Mouse (Mus musculus) G1E (cell line): ENCODE data around the gene Cdhr4. TPM values are rescaled to one million over a fixed set of nuclear protein-coding genes. Genes with fewer than 3 reads are reported as not detected.

Experiments used
- ATAC-seq: 2 replicates; pipeline ENCODE4 v1.8.0; 2016; ENCODE audit warnings: mild to moderate bottlenecking; ENCODE audit not compliant: insufficient number of reproducible peaks, poor library complexity, low FRiP score, severe bottlenecking; ENCODE audit errors: extremely low read depth
- DNase-seq: peaks from one replicate; pipeline ENCODE4 v3.0.0; 2012; ENCODE audit warnings: low spot score
- H3K27me3 ChIP-seq: 2 replicates; pipeline ENCODE4 v1.6.1; 2012; ENCODE audit warnings: mild to moderate bottlenecking, low read length, inconsistent platforms; ENCODE audit not compliant: insufficient read depth
- H3K36me3 ChIP-seq: replicated peaks from 2 replicates; pipeline ENCODE3; 2012; ENCODE audit warnings: mild to moderate bottlenecking, inconsistent platforms
- H3K4me1 ChIP-seq: 2 replicates; pipeline ENCODE4 v1.6.1; 2012; ENCODE audit warnings: low read depth, low read length, inconsistent platforms, mixed read lengths; ENCODE audit not compliant: insufficient read depth
- H3K4me3 ChIP-seq: 2 replicates; pipeline ENCODE4 v1.5.1; 2012; ENCODE audit warnings: low read depth, mild to moderate bottlenecking, inconsistent platforms, low read length, moderate library complexity, mixed read lengths
- H3K9me3 ChIP-seq: replicated peaks from 2 replicates; pipeline ENCODE4 v1.6.1; 2012; ENCODE audit warnings: inconsistent platforms
- CTCF ChIP-seq: IDR thresholded peaks from 2 replicates; pipeline ENCODE4 v1.5.1; 2012; ENCODE audit warnings: low read depth, low read length, inconsistent platforms, mixed read lengths
- GATA1 ChIP-seq: IDR thresholded peaks from 2 replicates; pipeline ENCODE4 v1.6.1; 2012; ENCODE audit warnings: borderline replicate concordance, low read length, inconsistent platforms, mixed read lengths
- GATA2 ChIP-seq: IDR thresholded peaks from 2 replicates; pipeline ENCODE4 v1.6.1; 2012; ENCODE audit warnings: low read depth, low read length, inconsistent platforms, borderline replicate concordance
- POLR2AphosphoS5 ChIP-seq: IDR thresholded peaks from 2 replicates; pipeline ENCODE4 v1.6.1; 2012; ENCODE audit warnings: low read depth, low read length, inconsistent platforms; ENCODE audit not compliant: insufficient replicate concordance
- TAL1 ChIP-seq: conservative IDR thresholded peaks from 2 replicates; pipeline ENCODE4 v1.6.1; 2012; ENCODE audit warnings: low read depth, low read length, inconsistent platforms, mixed read lengths
- polyA plus RNA-seq: library from polyadenylated mRNA; stranded (reverse); fragments of >175 nt; gene quantifications from 2 replicates; pipeline ENCODE4 v1.2.3, GENCODE M21; 2012
- total RNA-seq, 2 experiments: library from RNA; stranded (forward) in 1 of 2; stranded (reverse) in 1 of 2; fragments of 200-1000 nt in 1 of 2; fragments of >200 nt in 1 of 2; fragmentation: Nextera tagmentation in 1 of 2; gene quantifications; 2 replicates each; pipeline ENCODE4 v1.2.3; 2014 to 2017

The Cdhr4 gene
- total and polyA plus RNA-seq, 3 experiments = 0.57 to 8.4 (median 4.0) TPM

DNA sequence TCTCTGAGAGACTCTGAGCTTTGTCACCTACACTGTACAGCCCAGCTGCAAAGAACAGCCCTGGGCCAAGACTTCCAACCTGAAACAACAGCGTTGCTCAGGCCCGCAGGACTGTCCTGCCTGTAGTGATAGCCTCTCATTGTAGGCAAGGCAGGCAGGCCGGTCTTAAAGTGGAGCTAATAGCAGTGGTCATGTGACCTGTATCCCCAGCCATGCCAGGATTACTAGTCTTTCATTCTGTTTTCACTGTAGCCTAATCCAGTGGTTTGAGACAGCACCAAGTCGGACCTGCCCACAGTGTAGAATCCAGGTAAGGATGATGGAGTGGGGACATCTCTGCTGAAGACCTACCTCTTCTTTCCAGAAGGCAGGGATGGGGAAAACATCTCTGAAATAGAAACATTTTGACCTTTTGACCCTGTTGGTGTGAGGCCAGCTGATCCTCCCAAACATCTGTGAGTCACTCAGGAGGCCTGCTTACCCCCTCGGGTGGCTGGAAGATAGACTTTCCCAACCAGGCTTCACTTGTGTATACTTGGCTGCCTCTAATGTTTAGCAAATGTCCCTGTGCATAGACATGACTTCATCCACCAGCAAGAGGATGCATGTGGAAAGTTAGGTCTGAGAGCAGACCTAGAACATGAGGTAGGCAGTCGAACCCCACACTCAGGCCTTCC, 36.5 kb upstream of the Cdhr4 start:
- no peak for TF ChIP-seq GATA1
- no peak for TF ChIP-seq CTCF
- no peak for TF ChIP-seq TAL1
- TF ChIP-seq GATA2 = no peak
- no peak for TF ChIP-seq POLR2AphosphoS5
- no peak overlapping the region for H3K4me3 ChIP-seq
- no peaks in the 10 kb centered on the region for H3K9me3 ChIP-seq
- ATAC-seq (no peak), DNase-seq (no peak)
- peaks cover 19% of the 10 kb centered on the region for H3K4me1 ChIP-seq
- no peaks in the 10 kb centered on the region for H3K27me3 ChIP-seq
- H3K36me3 ChIP-seq = peaks cover 84% of the 10 kb centered on the region

GRCm38 (mm10) chr9:107957141-107957540, 35.2 kb upstream of the Cdhr4 start:
- H3K4me1 ChIP-seq = peaks cover 17% of the 10 kb centered on the region
- no peak overlapping the region for H3K4me3 ChIP-seq
- no peaks in the 10 kb centered on the region for H3K9me3 ChIP-seq
- ATAC-seq (no peak), DNase-seq (no peak)
- no peak for TF ChIP-seq POLR2AphosphoS5
- TF ChIP-seq GATA2 = no peak
- TF ChIP-seq TAL1 = no peak
- TF ChIP-seq GATA1 = no peak
- TF ChIP-seq CTCF = no peak
- no peaks in the 10 kb centered on the region for H3K27me3 ChIP-seq
- H3K36me3 ChIP-seq = peaks cover 96% of the 10 kb centered on the region

- no peak overlapping the region for H3K4me3 ChIP-seq
- no peak for ATAC-seq
- H3K4me1 ChIP-seq = peaks cover 14% of the 10 kb centered on the region; the same call in 1 of the 2 replicates
- no peaks in the 10 kb centered on the region for H3K9me3 ChIP-seq
- no peak for DNase-seq
- no peaks in the 10 kb centered on the region for H3K27me3 ChIP-seq
- H3K36me3 ChIP-seq = peaks cover 100% of the 10 kb centered on the region
- TF ChIP-seq CTCF (no peak), POLR2AphosphoS5 (no peak), GATA1 (no peak), GATA2 (no peak), TAL1 (no peak)
Observed at GRCm38 (mm10) chr9:107959896-107960295, 32.4 kb upstream of the Cdhr4 start.

- Histone ChIP-seq H3K4me1 (peaks cover 14% of the 10 kb centered on the region; the same call in 1 of the 2 replicates), H3K4me3 (no peak overlapping the region), H3K9me3 (no peaks in the 10 kb centered on the region), H3K27me3 (no peaks in the 10 kb centered on the region), H3K36me3 (peaks cover 100% of the 10 kb centered on the region)
- no peak for ATAC-seq
- no peak for TF ChIP-seq POLR2AphosphoS5
- TF ChIP-seq CTCF = no peak
- TF ChIP-seq GATA1 = no peak
- no peak for TF ChIP-seq TAL1
- TF ChIP-seq GATA2 = no peak
- no peak for DNase-seq
Observed at GRCm38 (mm10) chr9:107960928-107961327, 31.4 kb upstream of the Cdhr4 start.

DNA sequence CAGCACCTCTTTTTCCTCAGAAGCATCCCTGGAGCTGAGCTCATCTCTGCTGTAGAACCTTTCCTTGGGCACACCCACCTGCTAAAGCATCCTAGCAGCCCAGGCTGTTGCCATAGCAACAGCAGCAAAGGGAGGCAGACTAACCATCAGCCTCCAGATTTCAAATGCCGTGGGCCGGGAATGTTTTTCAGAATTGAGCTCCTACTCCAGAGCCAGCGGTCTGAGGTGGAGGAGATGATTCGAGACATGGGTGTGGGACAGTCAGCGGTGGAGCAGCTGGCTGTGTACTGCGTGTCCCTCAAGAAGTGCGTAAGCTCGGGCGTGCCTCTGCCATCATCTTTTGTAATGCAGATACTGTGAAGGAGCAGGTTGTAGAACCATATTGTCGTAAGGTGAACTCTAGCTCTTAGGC, 30.9 kb upstream of the Cdhr4 start:
- ATAC-seq = no peak
- H3K4me3 ChIP-seq = no peak overlapping the region
- peaks cover 14% of the 10 kb centered on the region; the same call in 1 of the 2 replicates for H3K4me1 ChIP-seq
- TF ChIP-seq TAL1 (no peak), POLR2AphosphoS5 (no peak), CTCF (no peak), GATA2 (no peak), GATA1 (no peak)
- H3K27me3 ChIP-seq = no peaks in the 10 kb centered on the region
- no peaks in the 10 kb centered on the region for H3K9me3 ChIP-seq
- H3K36me3 ChIP-seq = peaks cover 100% of the 10 kb centered on the region
- no peak for DNase-seq

GRCm38 (mm10) chr9:107961881-107962280, 30.4 kb upstream of the Cdhr4 start:
- Histone ChIP-seq H3K9me3 (no peaks in the 10 kb centered on the region), H3K4me1 (peaks cover 14% of the 10 kb centered on the region; the same call in 1 of the 2 replicates), H3K36me3 (peaks cover 100% of the 10 kb centered on the region), H3K4me3 (no peak overlapping the region), H3K27me3 (no peaks in the 10 kb centered on the region)
- DNase-seq (no peak), ATAC-seq (no peak)
- no peak for TF ChIP-seq CTCF
- TF ChIP-seq POLR2AphosphoS5 = no peak
- TF ChIP-seq GATA2 = no peak
- TF ChIP-seq GATA1 = no peak
- no peak for TF ChIP-seq TAL1

DNA sequence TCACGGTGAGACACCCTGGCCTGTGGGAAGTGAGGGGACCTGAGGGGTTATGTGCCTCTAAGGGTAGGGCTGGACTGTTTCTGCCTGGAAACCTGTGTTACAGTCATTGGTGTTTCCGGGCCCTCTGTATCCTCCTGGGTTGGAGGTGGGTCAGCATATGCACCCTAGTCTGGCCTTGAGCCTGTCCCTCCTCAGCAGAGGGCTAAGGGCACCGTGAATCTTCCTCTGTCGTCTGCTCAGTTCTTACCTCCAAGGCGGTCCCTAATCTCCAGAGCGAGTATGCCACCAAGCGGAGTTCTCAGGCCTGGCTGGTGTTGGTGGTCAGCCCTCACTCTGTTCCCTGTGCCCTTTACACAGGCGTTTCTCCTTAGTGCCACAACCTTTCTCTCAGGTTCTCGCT, 29.4 kb upstream of the Cdhr4 start:
- TF ChIP-seq TAL1 (no peak), GATA2 (no peak), CTCF (no peak), GATA1 (no peak), POLR2AphosphoS5 (no peak)
- Histone ChIP-seq H3K4me1 (peaks cover 14% of the 10 kb centered on the region; the same call in 1 of the 2 replicates), H3K4me3 (no peak overlapping the region), H3K9me3 (no peaks in the 10 kb centered on the region), H3K27me3 (no peaks in the 10 kb centered on the region), H3K36me3 (peaks cover 99% of the 10 kb centered on the region)
- DNase-seq (no peak), ATAC-seq (no peak)
